Mouse (Mus musculus): ENCODE data around the gene D230025D16Rik.
"Not testable (repeated sequence)": the region's sequence is repeated elsewhere in the genome, so short reads cannot be mapped to it uniquely, and the experiment has no call there.

Gene D230025D16Rik

GRCm38 (mm10) chr8:105224413-105225271, at the start of gene D230025D16Rik:
Gene D230025D16Rik, plus strand, starts transcription at chr8:105225145.
- DNase-seq (ENCODE audit: low spot score) = peak; percentile 95

GRCm38 (mm10) chr8:105175287-105175686, 49.7 kb upstream of the D230025D16Rik start:
- not testable (repeated sequence) for DNase-seq (ENCODE audit: low spot score)

GRCm38 (mm10) chr8:105178211-105178800, 46.6 kb upstream of the D230025D16Rik start:
- DNase-seq (ENCODE audit: low spot score) = no peak

- no peak for DNase-seq (ENCODE audit: low spot score)
Measured at GRCm38 (mm10) chr8:105182201-105182600, 42.7 kb upstream of the D230025D16Rik start.

- DNase-seq (ENCODE audit: low spot score) = no peak
Measured at GRCm38 (mm10) chr8:105186467-105187005, 38.4 kb upstream of the D230025D16Rik start.

- DNase-seq (ENCODE audit: low spot score) = no peak
Measured at GRCm38 (mm10) chr8:105192182-105192581, 32.8 kb upstream of the D230025D16Rik start.

GRCm38 (mm10) chr8:105205748-105206147, 19.2 kb upstream of the D230025D16Rik start:
- no peak for DNase-seq (ENCODE audit: low spot score)

- DNase-seq (ENCODE audit: low spot score) = no peak
Measured at GRCm38 (mm10) chr8:105206766-105207275, 18.1 kb upstream of the D230025D16Rik start.

- no peak for DNase-seq (ENCODE audit: low spot score)
Measured at GRCm38 (mm10) chr8:105207675-105208273, 17.2 kb upstream of the D230025D16Rik start.

- no peak for DNase-seq (ENCODE audit: low spot score)
Measured at GRCm38 (mm10) chr8:105209153-105210110, 15.5 kb upstream of the D230025D16Rik start.

- DNase-seq (ENCODE audit: low spot score) = no peak
Measured at GRCm38 (mm10) chr8:105214104-105214503, 10.8 kb upstream of the D230025D16Rik start.

GRCm38 (mm10) chr8:105217926-105218522, 6.9 kb upstream of the D230025D16Rik start:
- DNase-seq (ENCODE audit: low spot score) = peak; percentile 71

GRCm38 (mm10) chr8:105223850-105224249, 1.1 kb upstream of the D230025D16Rik start:
- DNase-seq (ENCODE audit: low spot score) = no peak

- no peak for DNase-seq (ENCODE audit: low spot score)
Measured at GRCm38 (mm10) chr8:105225272-105225593, 288 bp downstream of the D230025D16Rik start.

- DNase-seq (ENCODE audit: low spot score) = peak; percentile 85
Measured at GRCm38 (mm10) chr8:105225917-105226316, 972 bp downstream of the D230025D16Rik start.

- DNase-seq (ENCODE audit: low spot score) = no peak
Measured at GRCm38 (mm10) chr8:105231503-105232320, 6.8 kb downstream of the D230025D16Rik start.

- DNase-seq (ENCODE audit: low spot score) = not testable (repeated sequence)
Measured at GRCm38 (mm10) chr8:105232321-105232693, 7.4 kb downstream of the D230025D16Rik start.

GRCm38 (mm10) chr8:105233126-105233935, 8.4 kb downstream of the D230025D16Rik start:
- DNase-seq (ENCODE audit: low spot score) = no peak

- no peak for DNase-seq (ENCODE audit: low spot score)
Measured at GRCm38 (mm10) chr8:105235206-105235605, 10.3 kb downstream of the D230025D16Rik start.

All from lung, postnatal 25 days (tissue).